Mouse (Mus musculus) testis, postnatal 14 days (tissue): ENCODE data around the gene Gan.

ENCODE experiments used
- DNase-seq: peaks from one replicate; pipeline ENCODE4 v3.0.0; 2021; ENCODE audit warnings: low spot score

Gene Gan

GRCm38 (mm10) chr8:117200803-117201202 is 42.9 kb downstream of the Gan start:
- no peak for DNase-seq

- DNase-seq: no peak
Observed at GRCm38 (mm10) chr8:117201221-117202017, 43.5 kb downstream of the Gan start.

- DNase-seq: no peak
Observed at GRCm38 (mm10) chr8:117203085-117203484, 45.1 kb downstream of the Gan start.

- DNase-seq: no peak
Observed at GRCm38 (mm10) chr8:117205884-117206283, 47.9 kb downstream of the Gan start.

- no peak for DNase-seq
Observed at GRCm38 (mm10) chr8:117206636-117207035, 48.7 kb downstream of the Gan start.

- no peak for DNase-seq
Observed at GRCm38 (mm10) chr8:117209150-117209549, 51.2 kb downstream of the Gan start.

GRCm38 (mm10) chr8:117212100-117212499 is 54.2 kb downstream of the Gan start:
- DNase-seq: no peak

- DNase-seq: no peak
Observed at GRCm38 (mm10) chr8:117217724-117218123, 59.8 kb downstream of the Gan start.

GRCm38 (mm10) chr8:117222396-117222795 is 64.5 kb downstream of the Gan start:
- peak; percentile 61 for DNase-seq

GRCm38 (mm10) chr8:117224630-117225029 is 66.7 kb downstream of the Gan start:
- peak; percentile 74 for DNase-seq

GRCm38 (mm10) chr8:117226306-117226705 is 68.4 kb downstream of the Gan start:
- DNase-seq: no peak

GRCm38 (mm10) chr8:117227339-117227738 is 69.4 kb downstream of the Gan start:
- no peak for DNase-seq

GRCm38 (mm10) chr8:117233199-117233598 is 75.3 kb downstream of the Gan start:
- no peak for DNase-seq

- no peak for DNase-seq
Observed at GRCm38 (mm10) chr8:117236531-117236930, 78.6 kb downstream of the Gan start.

GRCm38 (mm10) chr8:117240326-117240725 is 82.4 kb downstream of the Gan start:
- no peak for DNase-seq

GRCm38 (mm10) chr8:117240841-117241494 is 83.0 kb downstream of the Gan start:
- no peak for DNase-seq

- DNase-seq: no peak
Observed at GRCm38 (mm10) chr8:117241848-117242247, 83.9 kb downstream of the Gan start.

- DNase-seq: no peak
Observed at GRCm38 (mm10) chr8:117242286-117242685, 84.4 kb downstream of the Gan start.

GRCm38 (mm10) chr8:117244601-117245000 is 86.7 kb downstream of the Gan start:
- DNase-seq: no peak

GRCm38 (mm10) chr8:117248341-117248740 is 90.4 kb downstream of the Gan start:
- DNase-seq: no peak

- no peak for DNase-seq
Observed at GRCm38 (mm10) chr8:117251086-117251681, 93.2 kb downstream of the Gan start.

- no peak for DNase-seq
Observed at GRCm38 (mm10) chr8:117252650-117253049, 94.7 kb downstream of the Gan start.
